Mouse (Mus musculus) liver, adult 2 months (tissue): ENCODE data around the gene Sphk2.

Source experiments
- CTCF ChIP-seq: fragments of 200-500 bp; IDR thresholded peaks from 2 replicates; pipeline ENCODE4 v1.5.1; 2011; ENCODE audit warnings: low read depth, low read length, control low read depth
- POLR2A ChIP-seq: fragments of 200-500 bp; IDR thresholded peaks from 2 replicates; pipeline ENCODE4 v1.6.1; 2011; ENCODE audit warnings: low read length, control low read depth; ENCODE audit not compliant: insufficient read depth; ENCODE audit errors: extremely low read depth

GRCm38 (mm10) chr7:45749401-45749800 is 31.6 kb upstream of the Sphk2 start:
- TF ChIP-seq CTCF = no peak
- TF ChIP-seq POLR2A = no peak
